Mouse (Mus musculus) 3T3-L1 (cell line): Measurements from ENCODE around the gene Klhl23.
A peak's percentile ranks its signal among the peaks of the same experiment; 100 is the strongest.

ENCODE experiments used
- DNase-seq: peaks from one replicate; pipeline ENCODE4 v3.0.0-alpha.2; 2015; ENCODE audit warnings: low read depth, low spot score

The Klhl23 gene

GRCm38 (mm10) chr2:69829680-69830079 is 7.9 kb downstream of the Klhl23 start:
- DNase-seq = no peak

- no peak for DNase-seq
These were observed 8.4 kb downstream of the Klhl23 start for GRCm38 (mm10) chr2:69830116-69830515.

GRCm38 (mm10) chr2:69837244-69837967 is 15.7 kb downstream of the Klhl23 start:
- DNase-seq = no peak

DNA sequence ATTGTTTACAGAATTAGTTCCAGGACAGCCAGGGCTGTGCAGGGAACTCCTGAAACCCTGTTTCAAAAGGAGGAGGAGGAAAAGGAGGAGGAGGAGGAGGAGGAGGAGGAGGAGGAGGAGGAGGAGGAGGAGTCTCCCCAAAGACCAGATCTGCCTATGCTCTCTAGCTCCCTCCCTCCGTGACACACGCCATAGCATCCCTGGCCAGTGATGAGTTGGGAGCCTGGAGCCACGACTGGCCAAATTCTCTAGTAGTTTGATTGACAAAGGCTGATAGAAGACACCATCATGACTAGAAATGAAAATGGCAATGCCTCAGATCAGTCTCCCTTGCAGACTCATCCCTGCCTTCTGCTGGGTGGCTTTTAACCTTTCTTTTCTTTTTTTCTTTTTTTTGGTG is 16.3 kb downstream of the Klhl23 start:
- DNase-seq = no peak

DNA sequence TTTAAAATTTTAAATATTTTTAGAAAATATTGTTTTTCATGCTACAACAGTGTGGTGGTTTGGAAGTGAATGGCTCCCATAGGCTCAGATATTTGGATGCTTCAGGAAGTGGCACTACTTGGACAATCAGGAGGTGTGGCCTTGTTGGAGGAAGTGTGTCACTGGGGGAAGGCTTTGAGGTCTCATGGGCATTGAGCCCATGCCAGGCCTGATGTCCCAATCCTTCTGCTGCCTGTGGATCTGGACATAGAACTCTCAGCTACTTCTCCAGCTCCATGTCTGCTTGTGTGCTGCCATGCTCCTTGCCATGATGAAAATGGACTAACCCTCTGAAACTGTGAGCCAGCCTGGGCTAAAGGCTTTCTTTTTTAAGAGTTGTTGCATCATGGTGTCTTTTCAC is 17.0 kb downstream of the Klhl23 start:
- peak; percentile 36 for DNase-seq

GRCm38 (mm10) chr2:69840261-69840660 is 18.5 kb downstream of the Klhl23 start:
- DNase-seq = peak; percentile 84

- no peak for DNase-seq
These were observed 27.5 kb downstream of the Klhl23 start for GRCm38 (mm10) chr2:69849215-69849614.

DNA sequence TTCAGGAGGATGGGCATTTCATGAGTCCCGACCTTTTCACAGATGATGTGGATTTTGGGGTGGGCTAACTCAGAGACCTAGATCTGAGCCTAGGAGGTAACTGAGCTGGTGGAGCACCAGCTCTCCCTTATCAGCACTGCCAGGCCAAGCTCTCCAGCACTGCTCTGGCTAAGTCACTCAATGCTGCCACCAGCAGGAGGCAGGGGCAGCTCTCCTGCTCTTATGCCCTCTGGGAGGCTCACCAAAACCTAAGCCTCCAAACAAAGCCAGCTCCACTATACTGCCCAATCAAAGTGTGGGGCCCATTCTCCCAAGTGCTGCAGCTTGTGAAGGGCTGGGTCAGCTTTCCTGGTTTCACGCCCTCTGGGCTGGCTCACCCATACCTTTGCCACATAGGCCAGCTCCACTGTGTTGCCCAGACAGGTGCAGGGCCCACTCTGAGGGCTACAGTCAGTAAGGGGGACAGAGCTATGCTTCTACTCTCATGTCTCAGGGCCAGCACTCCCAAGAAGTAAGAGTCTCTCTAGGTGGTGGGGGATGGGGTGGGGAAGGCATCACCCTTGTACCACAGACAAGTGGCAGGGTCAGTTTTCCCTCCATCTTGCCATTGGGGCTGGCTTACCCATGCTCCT is 29.8 kb downstream of the Klhl23 start:
- DNase-seq = no peak

DNA sequence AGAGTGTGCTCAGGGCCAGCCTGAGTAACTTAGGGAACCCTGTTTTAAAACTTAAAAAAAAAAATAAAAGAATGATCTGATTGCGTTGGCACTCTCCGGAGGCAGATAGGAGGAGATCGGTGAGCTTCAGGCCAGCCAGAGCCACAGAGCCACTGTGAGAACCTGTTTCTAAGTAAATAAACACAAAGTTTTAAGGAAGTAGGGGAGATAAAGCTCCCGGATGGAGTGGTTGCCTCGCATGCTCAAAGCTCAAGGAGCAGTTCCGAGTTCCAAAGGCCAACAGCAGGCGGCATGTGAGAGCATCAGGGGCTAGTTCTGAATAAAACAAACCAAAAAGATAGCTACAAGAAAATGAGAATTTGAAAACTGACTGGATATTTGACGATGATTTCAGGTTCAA is 34.6 kb downstream of the Klhl23 start:
- no peak for DNase-seq

GRCm38 (mm10) chr2:69857882-69858281 is 36.1 kb downstream of the Klhl23 start:
- DNase-seq = peak; percentile 56

DNA sequence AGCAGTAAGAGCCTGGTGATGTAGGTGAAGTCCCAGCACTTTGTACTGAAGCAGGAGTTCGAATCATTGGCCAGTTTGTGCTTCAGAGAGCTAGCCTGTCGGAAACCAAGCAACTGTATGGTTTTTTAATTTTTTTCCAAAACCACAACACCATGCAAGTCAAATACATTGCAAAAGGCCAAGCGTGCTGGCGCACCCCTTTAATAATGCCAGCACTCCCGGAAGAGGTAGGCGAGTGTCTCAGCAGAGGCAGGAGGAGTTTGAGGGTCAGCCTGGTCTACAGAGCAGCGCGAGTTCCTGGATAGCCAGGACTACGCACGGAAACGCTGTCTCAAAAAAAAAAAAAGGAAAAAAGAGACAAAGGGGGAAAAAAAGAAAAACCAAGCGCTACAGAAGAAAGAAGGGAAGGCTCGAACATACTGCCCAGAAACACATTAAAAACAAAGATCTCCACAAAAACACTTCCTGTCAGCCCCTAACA is 39.3 kb downstream of the Klhl23 start:
- peak; percentile 61 for DNase-seq

GRCm38 (mm10) chr2:69861485-69862091 is 39.8 kb downstream of the Klhl23 start, which contains the start of gene Ssb:
TSS of gene Ssb (plus strand) at chr2:69861562.
- DNase-seq = peak; percentile 95

DNA sequence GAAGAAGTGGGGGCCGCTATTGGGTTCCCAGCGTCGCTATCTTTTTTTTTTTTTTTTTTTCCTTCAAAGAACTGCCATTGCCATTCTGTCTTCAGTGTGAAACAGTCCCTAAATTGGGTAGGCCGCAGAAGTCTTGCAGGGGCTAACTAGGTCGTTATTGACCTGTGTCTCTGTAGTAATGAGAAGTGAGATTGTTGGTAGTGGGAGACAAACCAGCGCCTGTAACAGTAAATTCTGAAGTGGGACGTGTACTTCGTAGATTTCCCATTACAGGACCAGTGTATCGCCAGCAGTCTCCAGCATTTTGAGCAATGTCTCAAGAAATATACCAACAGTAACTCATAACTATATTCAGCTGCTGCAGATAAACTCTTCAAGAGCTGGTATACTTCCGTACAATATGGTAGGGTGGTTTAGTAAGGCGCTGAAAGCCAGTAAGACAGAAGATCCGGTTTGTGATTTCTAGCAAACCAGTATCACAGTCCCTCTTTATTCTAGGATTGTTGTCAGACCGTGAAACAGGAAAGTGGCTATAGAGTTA is 40.4 kb downstream of the Klhl23 start:
- peak; percentile 44 for DNase-seq

DNA sequence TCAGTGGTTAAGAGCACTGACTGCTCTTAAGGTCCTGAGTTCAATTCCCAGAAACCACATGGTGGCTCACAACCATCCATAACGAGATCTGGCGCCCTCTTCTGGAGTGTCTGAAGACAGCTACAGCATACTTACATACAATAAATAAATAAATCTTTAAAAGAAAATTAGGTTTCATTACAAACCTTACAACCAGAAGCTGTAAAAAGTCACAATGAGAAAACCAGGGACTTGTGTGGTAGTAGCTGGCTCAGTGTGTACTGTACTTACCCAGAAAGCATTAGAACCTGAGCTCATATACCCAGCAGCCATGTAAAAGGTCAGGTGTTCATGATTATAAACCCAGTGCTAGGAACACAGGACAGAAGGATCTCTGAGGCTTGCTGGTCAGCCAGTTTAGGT is 62.2 kb downstream of the Klhl23 start:
- no peak for DNase-seq

GRCm38 (mm10) chr2:69884581-69884980 is 62.8 kb downstream of the Klhl23 start:
- peak; percentile 25 for DNase-seq

GRCm38 (mm10) chr2:69885050-69885449 is 63.3 kb downstream of the Klhl23 start:
- DNase-seq = no peak

DNA sequence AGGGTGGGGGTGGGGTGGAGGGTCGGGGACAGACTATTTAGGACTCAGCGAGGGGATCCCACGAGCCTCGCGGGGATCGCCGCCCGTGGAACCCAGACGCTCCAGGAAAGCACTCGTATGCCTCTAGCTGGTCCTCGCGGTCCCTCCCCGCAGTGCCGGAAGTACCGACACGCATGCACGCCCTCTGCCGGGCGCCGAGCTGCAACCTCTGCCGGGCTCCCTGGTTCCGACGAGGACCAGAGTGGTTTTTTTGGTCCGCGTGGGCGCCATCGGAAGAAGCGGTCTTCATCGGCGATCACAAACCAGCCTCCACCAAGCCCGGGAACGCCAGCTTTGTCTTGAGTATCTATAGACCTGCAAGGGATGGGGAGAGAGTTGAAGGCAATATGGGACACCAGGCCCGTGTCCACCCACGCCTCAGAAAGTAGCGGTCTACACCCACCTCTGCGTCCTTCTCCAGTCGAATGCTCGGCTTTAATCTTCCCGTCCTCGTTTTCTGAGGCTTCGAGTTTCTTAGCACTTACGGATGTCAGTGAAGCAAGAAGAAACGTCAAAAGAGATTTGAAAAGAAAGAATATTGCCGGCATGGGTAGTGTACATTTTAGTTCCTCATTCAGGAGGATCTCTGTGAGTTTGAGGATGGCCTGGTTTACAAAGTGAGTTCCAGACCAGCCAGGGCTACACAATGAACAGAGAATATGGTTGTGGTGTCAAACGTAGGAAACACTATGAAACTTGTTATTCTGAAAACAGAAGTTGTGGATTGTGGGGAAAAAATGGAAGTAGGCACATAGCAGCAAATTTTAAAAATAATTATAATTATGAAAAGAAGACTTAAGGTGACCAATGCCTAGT is 63.9 kb downstream of the Klhl23 start, which contains the start of gene Mettl5:
Gene Mettl5 (minus strand): TSS at position 165 of the 855 bp plus-strand sequence.
- DNase-seq = peak; percentile 90
